Mouse (Mus musculus) embryo, embryonic 9.5 days (tissue): ENCODE data around the gene Rpl26.

Experiments used
- DNase-seq: peaks from one replicate; pipeline ENCODE4 v3.0.0-alpha.2; 2017; ENCODE audit errors: extremely low spot score

Rpl26 gene

DNA sequence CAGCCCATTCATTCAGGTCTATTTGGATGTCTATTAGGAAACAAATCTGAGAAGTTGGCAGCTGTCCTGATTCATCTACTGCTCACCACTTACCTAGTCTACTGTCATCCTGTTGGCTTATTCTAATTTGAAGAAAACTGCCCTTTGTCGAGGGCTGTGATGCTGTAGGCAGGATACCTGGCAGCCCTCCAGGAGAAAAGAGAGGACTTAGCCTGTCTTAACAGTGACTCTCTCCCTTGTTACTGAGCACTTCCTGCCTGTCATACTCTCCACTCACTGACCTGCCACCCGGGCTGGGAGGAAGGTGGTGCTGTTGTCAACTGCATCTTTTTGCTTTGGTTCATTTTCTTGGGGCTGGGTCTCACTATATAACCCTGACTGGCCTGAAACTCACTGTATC, 10.8 kb upstream of the Rpl26 start:
- DNase-seq, result no peak

GRCm38 (mm10) chr11:68891823-68892222, 9.6 kb upstream of the Rpl26 start:
- DNase-seq, result no peak

DNA sequence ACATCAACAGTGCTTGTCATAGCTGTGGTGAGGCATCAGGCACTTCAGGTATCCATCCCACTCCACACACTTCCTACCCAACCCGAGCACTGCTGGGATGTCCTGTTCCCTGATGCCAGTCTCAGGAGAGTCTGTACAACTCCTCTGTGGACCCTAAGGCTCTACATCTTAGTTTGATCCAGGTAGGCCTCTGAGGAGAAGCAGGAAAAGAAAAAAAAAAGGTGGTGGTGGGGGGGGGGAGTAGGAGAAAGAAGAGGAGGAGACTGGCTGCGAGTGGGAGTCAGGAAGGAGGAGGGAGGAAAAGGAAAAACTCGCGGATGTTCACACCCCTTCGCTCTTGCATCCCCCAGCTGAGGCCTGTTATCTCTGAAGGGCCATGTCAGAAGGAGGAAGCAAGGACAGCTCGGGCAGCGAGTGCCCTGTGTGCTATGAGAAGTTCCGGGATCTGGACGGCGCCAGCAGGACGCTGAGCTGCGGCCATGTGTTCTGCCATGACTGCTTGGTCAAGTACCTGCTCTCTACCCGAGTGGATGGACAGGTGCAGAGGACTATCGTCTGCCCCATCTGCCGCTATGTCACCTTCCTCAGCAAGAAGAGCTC, 9.1 kb upstream of the Rpl26 start:
- DNase-seq, result no peak

DNA sequence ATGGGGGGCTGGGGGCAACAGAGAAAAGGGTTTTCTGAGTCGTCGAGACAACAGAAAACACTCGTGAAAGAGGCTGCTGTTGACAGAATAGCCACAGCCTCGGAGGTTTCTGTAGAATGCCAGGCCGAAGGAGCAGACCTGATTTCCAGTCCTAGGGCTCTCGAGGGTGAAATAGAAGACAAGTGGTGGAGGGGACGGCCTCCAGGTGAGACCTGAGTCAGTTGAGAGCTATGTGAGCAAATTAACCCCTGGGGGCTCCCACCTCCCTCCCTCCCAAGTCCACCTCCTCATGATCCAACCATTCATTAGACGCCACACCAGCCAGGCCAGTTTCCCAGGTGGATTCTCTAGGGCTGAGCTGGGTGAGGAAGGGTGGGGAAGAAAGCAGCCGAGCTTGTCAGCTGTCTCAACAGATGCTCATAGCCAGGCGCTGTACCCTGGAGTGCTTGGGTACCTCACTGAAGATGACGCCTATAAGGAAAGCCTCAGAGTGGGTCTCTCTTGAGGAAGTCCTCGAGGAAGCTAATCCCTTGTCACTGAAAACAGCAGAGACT, 7.4 kb upstream of the Rpl26 start:
- no peak for DNase-seq

DNA sequence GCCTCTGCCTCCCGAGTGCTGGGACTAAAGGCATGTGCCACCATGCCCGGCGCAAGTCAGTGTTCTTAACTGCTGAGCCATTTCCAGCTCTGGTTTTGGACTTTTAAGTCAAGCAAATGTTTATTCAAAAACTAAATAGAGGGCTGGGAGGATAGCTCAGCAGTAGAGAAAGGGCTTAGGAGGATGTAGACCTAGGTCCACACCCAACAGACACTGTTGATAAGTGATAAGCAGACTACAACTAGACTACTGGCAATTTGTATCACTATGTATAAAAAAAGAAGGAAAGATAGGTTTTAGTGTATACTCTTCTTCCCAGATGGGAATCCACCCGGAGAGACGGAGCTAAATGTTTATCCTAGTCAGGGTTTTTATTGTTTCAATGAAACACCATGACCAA, 5.1 kb upstream of the Rpl26 start:
- no peak for DNase-seq

- no peak for DNase-seq
Observed at GRCm38 (mm10) chr11:68897120-68897519, 4.3 kb upstream of the Rpl26 start.

DNA sequence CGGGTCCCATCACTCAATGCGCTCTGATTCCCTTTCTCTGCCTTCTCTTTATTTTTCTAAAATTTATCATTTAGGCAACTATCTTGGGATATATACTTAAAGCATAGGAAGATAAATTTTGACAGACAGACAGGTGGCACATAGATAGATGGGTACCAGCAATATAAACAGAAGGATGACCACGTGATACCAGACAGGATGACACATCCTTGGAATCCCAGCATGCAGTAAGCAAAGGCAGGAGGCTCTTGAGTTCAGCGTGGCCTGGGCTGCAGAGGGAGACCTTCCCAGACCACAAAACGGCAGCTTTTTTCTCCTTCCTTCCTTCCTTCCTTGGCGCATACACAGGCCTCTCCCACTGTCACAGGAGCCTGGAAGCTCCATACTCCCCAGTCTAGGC, 3.5 kb upstream of the Rpl26 start:
- no peak for DNase-seq

- DNase-seq, result no peak
Observed at GRCm38 (mm10) chr11:68898790-68899189, 2.6 kb upstream of the Rpl26 start.

GRCm38 (mm10) chr11:68899815-68900214, 1.6 kb upstream of the Rpl26 start:
- no peak for DNase-seq

DNA sequence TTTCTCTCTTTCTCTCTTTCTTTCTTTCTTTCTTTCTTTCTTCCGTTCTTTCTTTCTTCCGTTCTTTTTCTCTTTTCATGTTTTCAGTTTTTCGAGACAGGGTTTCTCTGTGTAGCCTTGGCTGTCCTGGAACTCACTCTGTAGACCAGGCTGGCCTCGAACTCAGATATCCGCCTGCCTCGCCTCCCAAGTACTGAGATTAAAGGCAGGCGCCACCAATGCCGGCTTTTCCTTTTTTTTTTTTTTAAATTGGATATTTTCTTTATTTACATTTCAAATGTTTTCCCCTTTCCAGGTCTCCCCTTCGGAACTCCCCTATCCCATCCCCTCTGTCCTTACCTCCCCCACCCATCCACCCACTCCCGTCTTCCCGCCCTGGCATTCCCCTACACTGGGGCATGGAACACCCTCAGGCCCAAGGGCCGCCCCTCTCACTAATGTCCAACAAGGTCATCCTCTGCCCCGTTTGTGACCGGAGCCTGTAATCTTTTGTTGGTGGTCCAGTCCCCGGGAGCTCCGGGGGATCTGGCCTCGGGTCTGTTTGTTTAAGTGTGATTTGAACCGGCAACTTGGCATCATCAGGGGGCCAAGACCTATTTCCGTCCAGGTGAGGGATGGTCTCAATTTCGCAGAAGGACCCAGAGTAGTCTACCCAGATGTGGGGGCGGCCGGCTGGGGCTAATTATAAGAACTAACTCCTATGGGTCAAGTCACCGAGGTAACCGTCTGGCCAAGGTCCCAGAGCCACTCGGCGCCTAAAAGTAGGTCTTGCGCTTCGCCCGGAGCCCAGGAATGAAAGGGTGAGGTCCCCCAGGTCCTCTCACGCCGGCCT, 648 bp upstream of the Rpl26 start:
- no peak for DNase-seq

DNA sequence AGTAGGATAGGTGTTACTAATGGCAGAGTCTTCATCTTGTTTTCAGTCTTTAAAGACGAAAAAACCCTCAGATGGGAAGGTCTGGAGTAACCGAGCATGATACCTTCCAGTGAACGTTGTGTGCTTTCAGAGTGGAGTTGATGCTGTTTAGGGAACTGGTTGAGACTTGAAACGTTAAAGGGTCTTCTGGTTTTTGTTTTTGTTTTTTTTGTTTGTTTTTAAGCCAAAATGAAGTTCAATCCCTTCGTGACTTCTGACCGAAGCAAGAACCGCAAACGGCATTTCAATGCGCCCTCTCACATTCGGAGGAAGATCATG, 623 bp downstream of the Rpl26 start:
- no peak for DNase-seq

DNA sequence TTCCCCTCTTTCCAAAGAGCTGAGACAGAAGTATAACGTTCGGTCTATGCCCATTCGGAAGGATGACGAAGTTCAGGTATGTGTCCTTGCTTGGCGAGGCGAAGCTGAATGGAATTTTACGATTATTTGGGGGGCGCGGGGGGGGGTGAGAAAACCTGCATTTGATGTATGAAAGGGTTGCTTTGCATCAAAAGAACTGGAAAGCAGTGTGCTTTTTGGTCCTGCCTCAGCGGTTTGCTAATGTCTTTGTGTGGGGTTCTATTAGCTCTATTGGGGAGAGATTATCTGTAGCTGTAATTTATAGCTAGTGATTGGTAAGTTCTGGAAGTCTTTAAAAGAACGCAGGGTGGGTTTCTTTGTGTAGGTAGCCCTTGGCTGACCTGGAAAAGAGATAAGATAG, 984 bp downstream of the Rpl26 start:
- no peak for DNase-seq

DNA sequence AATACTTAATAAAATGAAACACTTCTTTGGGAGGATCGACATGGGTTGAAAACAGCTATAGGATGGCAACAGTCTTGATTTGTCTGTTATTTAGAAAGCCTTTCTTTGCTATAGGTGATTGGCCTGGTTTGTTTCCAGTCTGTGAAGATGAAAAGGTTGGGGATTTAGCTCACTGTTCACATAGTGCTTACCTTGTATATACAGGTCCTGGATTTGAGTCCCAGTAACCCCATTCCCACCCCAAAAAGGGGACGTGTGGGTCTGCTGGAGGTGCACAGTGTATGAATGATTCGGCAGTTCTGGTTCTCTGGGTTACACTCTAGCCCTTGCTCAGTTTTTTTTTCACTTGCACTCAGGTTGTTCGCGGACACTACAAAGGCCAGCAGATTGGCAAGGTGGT, 1.4 kb downstream of the Rpl26 start:
- no peak for DNase-seq

GRCm38 (mm10) chr11:68903775-68904174, 2.4 kb downstream of the Rpl26 start:
- DNase-seq, result no peak

GRCm38 (mm10) chr11:68904375-68905137, 3.2 kb downstream of the Rpl26 start:
- DNase-seq, result peak; percentile 74

GRCm38 (mm10) chr11:68905138-68905531, 3.8 kb downstream of the Rpl26 start:
- no peak for DNase-seq

GRCm38 (mm10) chr11:68905665-68906460, 4.5 kb downstream of the Rpl26 start:
- no peak for DNase-seq

- DNase-seq, result no peak
Observed at GRCm38 (mm10) chr11:68906461-68906790, 5.0 kb downstream of the Rpl26 start.

DNA sequence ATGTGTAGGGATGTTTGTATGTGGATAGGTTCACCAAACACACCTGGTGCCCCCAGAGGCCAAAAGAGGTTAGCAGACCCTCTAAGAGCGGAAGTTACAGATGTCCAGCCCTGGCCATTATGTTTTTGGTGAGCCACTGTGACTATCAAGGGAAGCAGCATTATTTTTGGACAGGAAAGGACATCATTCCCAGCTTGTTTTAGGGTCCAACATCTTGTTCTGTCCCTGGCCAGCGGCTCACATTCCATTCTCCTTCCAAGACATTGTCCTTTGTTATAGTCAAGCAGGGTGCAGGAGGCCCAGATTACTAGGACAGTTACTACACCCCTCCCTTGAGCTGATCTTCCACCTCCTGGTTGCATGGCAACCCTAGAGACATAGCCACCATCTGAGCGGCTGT, 5.9 kb downstream of the Rpl26 start:
- no peak for DNase-seq

DNA sequence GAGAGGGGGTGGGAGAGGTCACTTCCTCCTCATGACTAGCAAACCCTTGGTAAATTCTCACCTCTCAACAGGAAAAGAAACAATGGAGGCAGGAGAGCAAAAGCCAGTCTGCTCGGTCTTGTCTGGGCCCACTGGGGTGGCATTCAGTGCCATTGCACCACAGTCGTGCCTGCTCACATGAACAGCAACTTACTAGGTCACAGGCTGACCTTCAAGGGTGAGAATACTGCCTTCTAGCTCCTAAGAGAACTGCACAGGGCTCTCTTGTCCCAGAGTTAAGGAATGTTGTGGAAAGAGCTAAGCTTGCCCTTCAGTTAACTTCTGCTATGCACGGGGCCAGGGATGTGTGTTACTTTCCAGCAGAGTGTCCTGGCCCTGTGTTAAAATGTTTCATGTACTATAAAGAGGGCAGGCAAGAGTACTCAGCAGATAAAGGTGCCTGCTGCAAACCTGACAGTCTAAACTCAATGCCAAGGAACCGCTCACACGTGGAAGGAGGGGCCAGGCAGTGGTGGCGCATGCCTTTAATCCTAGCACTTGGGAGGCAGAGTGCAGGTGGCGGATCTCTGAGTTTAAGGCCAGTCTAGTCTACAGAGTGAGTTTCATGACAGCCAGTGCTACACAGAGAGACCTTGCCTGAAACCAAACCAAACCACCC, 7.6 kb downstream of the Rpl26 start:
- DNase-seq, result no peak

DNA sequence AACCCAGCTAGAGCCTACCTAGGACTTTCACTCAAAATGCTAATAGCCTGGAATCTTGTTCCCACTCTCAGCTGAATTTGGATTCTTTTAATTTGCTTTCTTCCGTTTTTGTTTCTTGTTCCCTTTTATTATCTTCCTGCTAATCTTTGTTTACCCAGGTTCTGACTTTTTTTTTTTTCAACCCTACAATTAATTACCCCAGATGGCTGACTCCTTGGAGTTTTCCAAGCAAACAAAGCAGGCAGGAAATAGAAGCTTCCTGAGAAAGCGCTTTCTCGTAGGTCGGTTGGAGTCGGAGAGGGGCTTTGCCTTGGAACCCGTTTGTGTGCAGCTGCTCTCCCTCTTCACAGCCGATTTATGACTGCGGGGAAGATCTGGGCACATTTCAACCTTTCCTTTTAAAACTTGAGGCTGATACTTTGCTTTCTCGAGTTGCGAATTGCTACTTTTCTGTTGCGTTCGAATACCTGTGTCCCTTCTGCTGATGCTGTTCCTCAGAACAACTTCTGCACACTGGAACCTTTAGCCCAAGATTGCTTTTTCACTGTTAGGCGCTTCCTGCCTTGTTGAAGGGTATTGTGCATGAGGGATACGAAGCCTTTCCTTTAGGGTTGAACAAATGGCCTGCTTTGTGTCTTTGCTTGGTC, 10.3 kb downstream of the Rpl26 start:
- DNase-seq, result no peak
